Mouse (Mus musculus) spleen, postnatal 10 days (tissue): ENCODE measurements around the gene Npm3.

ENCODE experiments used
- DNase-seq, 2 experiments: peaks; one replicate each; pipeline ENCODE4 v3.0.0; 2021 to 2022; ENCODE audit warnings: low spot score in 2 of 2

The Npm3 gene

GRCm38 (mm10) chr19:45749243-45750043, at the start of gene Npm3:
TSS of gene Npm3 (minus strand) at chr19:45749591.
- DNase-seq: peak; percentile 83 to 93

DNA sequence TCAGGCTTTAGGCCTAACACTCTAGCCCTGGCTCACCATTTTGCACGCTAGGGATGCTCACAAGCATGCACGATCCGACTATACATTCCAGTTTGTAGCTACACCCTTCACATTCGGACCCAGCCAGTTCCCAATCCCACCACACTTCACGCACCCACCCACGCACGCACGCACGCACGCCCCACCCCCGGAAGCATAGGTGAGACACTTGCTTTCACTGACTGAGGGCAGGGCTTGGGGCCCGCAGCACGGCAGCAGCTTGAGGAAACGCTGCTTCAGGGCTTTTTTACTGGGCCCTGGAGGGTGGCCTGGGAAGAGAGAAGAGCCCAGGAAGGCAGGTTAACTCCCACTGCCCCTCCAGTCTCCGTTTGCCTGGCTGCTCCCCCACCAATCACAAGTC, 47.5 kb upstream of the Npm3 start:
- no peak for DNase-seq

GRCm38 (mm10) chr19:45796061-45796556, 46.7 kb upstream of the Npm3 start:
- DNase-seq: peak in 1 of 2 experiments; percentile 34

GRCm38 (mm10) chr19:45795406-45795944, 46.1 kb upstream of the Npm3 start:
- no peak for DNase-seq

DNA sequence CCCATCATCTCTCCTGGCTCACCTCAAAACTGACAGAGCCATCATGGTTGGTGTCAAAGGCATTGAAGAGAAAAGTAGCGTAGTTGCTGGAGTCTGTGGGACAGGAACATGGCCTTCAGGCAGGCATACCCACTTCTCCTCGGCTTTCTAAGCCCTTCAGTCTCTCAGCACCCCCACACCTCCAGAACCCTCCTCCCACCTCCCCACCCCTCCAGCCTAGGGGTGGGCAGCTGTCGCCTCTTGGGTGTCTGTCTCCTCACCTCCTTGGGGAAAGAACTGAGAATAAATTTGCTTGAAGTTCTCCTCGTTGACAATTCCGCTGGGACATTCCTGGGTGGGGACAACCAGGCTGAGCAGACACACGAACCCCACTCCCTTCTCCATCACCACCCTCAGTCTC, 45.3 kb upstream of the Npm3 start:
- no peak for DNase-seq

DNA sequence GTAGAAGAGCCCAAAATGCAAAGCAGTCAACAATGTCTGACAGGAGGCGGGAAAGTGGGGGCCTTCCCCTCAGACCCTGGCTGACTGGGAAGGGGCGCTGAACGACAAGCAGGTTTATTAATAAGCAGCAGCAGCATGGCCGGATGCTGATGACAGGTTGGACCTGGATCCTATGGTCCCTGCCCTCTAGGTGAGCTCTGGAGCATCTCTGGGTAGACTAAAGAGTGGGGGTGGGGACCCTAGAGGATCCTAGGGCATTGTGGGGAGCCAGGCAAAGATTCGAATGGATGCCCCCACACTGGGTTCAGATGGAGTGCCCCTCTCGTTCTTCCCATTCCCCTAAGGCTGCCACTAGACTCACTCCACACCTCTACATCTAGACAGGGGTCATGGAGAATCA, 43.0 kb upstream of the Npm3 start:
- DNase-seq: no peak

GRCm38 (mm10) chr19:45789888-45790874, 40.8 kb upstream of the Npm3 start:
- peak in 1 of 2 experiments; percentile 51 for DNase-seq

GRCm38 (mm10) chr19:45789365-45789764, 40.0 kb upstream of the Npm3 start:
- DNase-seq: no peak

GRCm38 (mm10) chr19:45788337-45788736, 38.9 kb upstream of the Npm3 start:
- no peak for DNase-seq

- no peak for DNase-seq
Observed at GRCm38 (mm10) chr19:45787450-45787849, 38.1 kb upstream of the Npm3 start.

DNA sequence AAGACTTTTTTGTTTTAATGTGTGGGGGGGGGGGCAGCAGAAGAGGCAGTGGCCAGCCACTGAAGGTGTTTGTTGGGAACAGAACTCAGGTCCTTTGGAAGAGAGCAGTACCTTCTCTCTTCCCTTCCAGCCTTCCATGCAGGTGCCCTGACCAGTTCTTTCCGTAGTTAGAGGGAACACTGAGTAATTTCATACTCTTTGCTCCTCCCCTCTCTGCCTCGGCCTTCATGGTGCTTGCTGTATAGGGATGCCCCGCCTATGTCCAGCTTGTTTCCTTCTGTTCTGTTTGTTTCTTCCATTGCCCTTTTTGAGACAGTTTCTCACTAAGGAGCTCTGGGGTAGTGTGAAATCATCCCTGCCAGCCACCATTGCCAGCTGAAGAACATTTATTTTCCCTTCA, 36.1 kb upstream of the Npm3 start:
- no peak for DNase-seq

DNA sequence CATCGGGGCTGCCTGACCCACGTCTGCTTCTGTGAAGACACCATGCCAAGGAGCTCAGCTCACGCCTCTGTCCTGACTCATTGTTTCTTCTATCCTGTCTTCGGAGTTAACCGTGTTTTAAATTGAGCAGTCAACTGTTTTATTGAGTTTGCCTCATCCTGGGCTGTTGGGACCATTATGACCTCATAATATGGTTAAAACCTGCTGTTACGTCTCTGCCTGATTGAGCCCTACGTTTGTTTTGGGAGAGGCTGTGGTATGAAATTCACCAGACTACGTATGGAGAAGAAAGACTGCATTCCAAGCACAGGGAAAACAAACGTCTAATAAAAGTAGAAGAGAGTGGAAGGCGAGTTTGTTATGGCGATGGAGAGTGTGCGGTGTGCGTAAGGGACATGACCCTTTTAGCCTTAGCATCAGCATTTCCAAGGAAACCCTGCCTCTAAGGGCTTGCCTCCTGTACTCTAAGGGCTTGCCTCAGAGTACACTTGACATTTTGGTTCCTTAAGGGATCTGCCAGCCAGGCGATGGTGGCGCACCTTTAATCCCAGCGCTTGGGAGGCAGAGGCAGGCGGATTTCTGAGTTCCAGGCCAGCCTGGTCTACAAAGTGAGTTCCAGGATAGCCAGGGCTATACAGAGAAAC, 34.7 kb upstream of the Npm3 start:
- DNase-seq: peak in 1 of 2 experiments; percentile 32

DNA sequence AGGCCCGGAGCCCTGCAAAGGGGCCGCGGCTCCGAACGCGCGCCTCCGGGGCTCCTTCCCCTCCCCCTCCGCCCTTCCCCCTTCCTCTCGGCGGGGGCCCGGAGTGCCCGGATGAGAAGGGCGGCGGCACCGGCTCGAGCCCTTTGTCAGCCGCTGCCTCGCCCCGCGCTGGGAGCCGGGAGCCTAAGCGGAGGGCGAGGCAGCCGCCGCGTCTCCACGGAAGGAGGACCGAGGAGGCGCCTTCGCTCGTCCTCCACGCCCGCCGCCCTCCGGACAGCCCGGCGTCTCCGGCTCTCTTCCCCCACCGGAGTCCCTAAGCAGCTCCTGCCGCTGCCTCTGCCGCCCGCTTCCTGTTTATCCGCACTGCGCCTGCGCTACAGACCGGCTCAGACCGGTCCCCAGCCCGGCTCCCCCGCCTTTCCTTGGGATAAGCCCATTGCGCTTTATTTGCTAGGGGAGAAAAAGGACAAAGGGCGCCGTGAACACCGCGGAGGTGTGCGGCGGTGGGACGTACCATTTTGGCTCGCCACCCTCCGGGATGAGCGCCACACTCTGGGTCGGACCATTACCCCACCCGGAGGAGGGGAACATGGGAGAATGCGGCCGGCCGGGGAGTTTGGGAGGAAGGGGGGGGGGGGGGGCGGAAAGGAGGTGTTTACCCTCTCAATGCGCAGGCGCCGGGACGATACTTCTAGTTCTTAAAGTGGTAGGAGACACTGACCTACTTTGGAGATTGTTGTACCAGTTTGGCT, 34.0 kb upstream of the Npm3 start, which contains the start of gene Mgea5:
Gene Mgea5, minus strand, starts transcription at position 657 of the 752 bp plus-strand sequence.
- peak; percentile 97 for DNase-seq

- DNase-seq: peak; percentile 80 to 82
Observed at GRCm38 (mm10) chr19:45782315-45783001, 33.1 kb upstream of the Npm3 start.

DNA sequence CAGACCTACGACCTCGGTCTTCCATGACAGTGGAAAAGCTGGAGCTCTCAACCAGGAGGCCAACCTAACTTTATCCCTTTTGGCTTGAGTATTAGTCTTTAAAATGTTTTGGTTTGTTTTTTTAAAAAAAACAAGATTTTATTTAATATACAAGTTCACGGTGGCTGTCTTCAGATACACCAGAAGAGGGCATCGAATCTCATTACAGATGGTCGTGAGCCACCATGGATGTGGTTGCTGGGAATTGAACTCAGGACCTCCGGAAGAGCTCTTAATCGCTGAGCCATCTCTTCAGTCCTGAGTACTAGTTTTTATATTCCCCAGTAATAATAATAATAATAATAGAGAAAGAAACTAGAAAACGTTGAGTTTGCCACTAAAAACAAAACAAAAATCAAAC, 32.3 kb upstream of the Npm3 start:
- no peak for DNase-seq

- no peak for DNase-seq
Observed at GRCm38 (mm10) chr19:45780350-45780915, 31.0 kb upstream of the Npm3 start.

DNA sequence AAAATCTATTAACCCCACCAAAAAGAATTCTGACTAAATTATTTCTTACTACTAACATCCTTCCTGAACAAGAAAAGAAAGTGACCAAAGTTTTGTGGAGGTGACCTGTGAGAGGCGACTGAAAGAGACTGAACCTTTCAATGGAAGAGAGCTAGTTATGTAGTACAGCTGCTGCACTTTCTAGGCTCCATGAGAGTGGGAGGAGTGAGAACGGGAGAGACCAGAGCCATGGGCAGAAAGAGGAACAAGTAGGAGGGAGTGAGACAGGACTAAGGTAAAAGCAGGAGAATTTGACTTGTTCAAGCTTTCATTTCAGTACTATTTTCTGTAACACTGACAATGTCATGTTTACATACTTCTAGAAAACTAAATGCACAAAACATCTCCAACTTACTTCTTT, 26.1 kb upstream of the Npm3 start:
- no peak for DNase-seq

DNA sequence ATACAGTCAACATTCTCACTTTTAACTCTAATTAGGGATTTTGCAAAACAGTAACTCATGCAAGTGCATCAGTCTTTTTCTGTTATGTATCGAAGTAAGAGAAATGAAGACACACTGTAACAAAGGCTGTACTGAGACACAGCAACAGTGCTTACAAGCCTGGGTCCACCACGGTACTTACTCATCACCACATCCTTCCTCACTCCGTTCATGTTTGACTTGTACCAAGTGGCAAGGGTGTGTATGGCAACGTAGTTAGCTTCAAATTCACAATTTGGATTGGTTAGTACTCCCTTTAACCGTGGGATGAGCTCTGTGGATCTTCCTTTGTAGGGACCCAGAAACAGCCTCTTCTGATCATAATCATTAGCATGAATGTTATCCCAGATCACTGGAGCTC, 22.1 kb upstream of the Npm3 start:
- DNase-seq: no peak

GRCm38 (mm10) chr19:45760810-45761209, 11.4 kb upstream of the Npm3 start:
- no peak for DNase-seq

DNA sequence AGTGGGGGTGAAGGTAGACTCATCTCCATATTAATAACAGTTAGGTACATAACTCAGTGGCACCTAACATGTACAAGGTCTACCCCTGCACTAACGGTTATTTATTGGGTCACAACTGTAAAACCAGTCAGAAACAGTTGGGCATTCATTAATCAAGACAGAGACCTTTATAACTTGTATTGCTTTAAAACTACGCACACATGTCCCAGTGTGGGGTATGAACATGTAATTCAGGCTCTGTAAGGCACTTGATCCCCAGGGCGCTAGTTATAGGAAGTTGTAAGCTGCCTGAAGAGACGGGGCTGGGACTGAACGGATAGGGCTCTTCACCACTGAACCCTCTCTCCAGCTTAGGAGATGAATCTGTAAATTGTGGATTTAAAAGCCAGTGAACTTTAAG, 9.3 kb upstream of the Npm3 start:
- DNase-seq: no peak
